ENCODE assay signal across 8 mouse cellular contexts in the genomic region with DNA sequence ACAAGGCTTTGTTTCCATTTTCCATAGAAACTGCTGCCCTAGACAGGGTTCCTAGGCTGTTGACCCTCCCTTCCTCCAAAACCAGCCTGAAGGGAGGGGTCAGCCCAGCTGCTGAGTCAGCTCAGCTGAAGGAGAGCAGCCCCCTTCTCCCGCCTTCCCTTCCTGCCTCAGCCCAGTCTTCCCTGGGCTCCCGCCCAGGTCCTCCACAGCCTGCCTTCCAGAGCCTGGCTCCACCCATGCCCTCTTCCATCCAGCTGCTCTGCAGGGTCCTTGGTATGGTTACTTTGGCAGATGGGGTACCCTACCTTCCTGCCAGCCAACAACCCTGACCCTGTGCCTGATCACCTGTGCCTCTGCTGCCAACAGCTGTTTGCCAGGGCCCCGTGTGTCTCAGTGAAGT. TPM values are rescaled to one million over a fixed set of nuclear protein-coding genes. Genes with fewer than 3 reads are reported as not detected.
DNase-seq lines count a peak whose midpoint lies in the region; ATAC-seq lines count a peak whose summit lies in the region.

No protein-coding gene starts in this region.

- no peak overlapping the region for H3K9ac ChIP-seq in kidney, embryonic 16.5 days (replicated peaks; ENCODE audit: low read length)
- H3K9ac ChIP-seq in embryonic facial prominence, embryonic 15.5 days = no peak overlapping the region
- no peak overlapping the region for H3K9ac ChIP-seq in heart, embryonic 16.5 days (ENCODE audit: low read length)
- no peak overlapping the region for H3K9ac ChIP-seq in liver, embryonic 15.5 days

- 0 out of 2 replicates have a peak, but pooled peaks cover 9% of the 10 kb centered on the region for H3K4me1 ChIP-seq in kidney, embryonic 16.5 days (ENCODE audit: insufficient read depth, low read length)
- H3K4me1 ChIP-seq in embryonic facial prominence, embryonic 15.5 days = peaks cover 35% of the 10 kb centered on the region
- H3K4me1 ChIP-seq in heart, embryonic 16.5 days (ENCODE audit: control insufficient read depth, insufficient read depth, low read length) = 0 out of 2 replicates have a peak, but pooled peaks cover 4% of the 10 kb centered on the region
- H3K4me1 ChIP-seq in liver, embryonic 15.5 days (replicated peaks) = peaks cover 30% of the 10 kb centered on the region

- WGBS in kidney, embryonic 16.5 days = 32% methylated on average over 3 of the region's 3 CpGs
- WGBS in embryonic facial prominence, embryonic 15.5 days = 15% methylated on average over 3 of the region's 3 CpGs
- 32% methylated on average over 3 of the region's 3 CpGs for WGBS in heart, embryonic 16.5 days
- 24% methylated on average over 3 of the region's 3 CpGs for WGBS in liver, embryonic 15.5 days (ENCODE audit: insufficient replicate concordance)

- H3K36me3 ChIP-seq in kidney, embryonic 16.5 days (ENCODE audit: insufficient read depth, low read length) = peaks cover 31% of the 10 kb centered on the region
- peaks cover 35% of the 10 kb centered on the region for H3K36me3 ChIP-seq in embryonic facial prominence, embryonic 15.5 days
- peaks cover 22% of the 10 kb centered on the region for H3K36me3 ChIP-seq in heart, embryonic 16.5 days (ENCODE audit: control insufficient read depth, insufficient read depth)
- H3K36me3 ChIP-seq in liver, embryonic 15.5 days (replicated peaks) = peaks cover 21% of the 10 kb centered on the region

- H3K27me3 ChIP-seq in kidney, embryonic 16.5 days (ENCODE audit: insufficient read depth, low read length) = no peaks in the 10 kb centered on the region
- H3K27me3 ChIP-seq in embryonic facial prominence, embryonic 15.5 days = no peaks in the 10 kb centered on the region
- H3K27me3 ChIP-seq in heart, embryonic 16.5 days (ENCODE audit: control insufficient read depth, insufficient read depth, low read length) = no peaks in the 10 kb centered on the region
- peaks cover 8% of the 10 kb centered on the region; the same call in 1 of the 2 replicates for H3K27me3 ChIP-seq in liver, embryonic 15.5 days

- ATAC-seq in kidney, embryonic 16.5 days (ENCODE audit: low FRiP score, low TSS enrichment) = peak; percentile 79
- peak; percentile 90 for ATAC-seq in embryonic facial prominence, embryonic 15.5 days (ENCODE audit: insufficient number of reproducible peaks, low FRiP score, low TSS enrichment, low read depth)
- peak; percentile 74 for ATAC-seq in heart, embryonic 16.5 days (replicated peaks; ENCODE audit: extremely low read depth, insufficient read depth, low FRiP score)
- peak; percentile 19; the same call in 1 of the 2 replicates for ATAC-seq in liver, embryonic 15.5 days (ENCODE audit: insufficient read depth)
- ATAC-seq in megakaryocyte, adult 5-6 weeks (ENCODE audit: poor library complexity, severe bottlenecking) = no peak

- no peaks in the 10 kb centered on the region for H3K9me3 ChIP-seq in kidney, embryonic 16.5 days (ENCODE audit: low read length)
- H3K9me3 ChIP-seq in embryonic facial prominence, embryonic 15.5 days (replicated peaks) = no peaks in the 10 kb centered on the region
- no peaks in the 10 kb centered on the region for H3K9me3 ChIP-seq in heart, embryonic 16.5 days (replicated peaks; ENCODE audit: control insufficient read depth, low read length)
- no peaks in the 10 kb centered on the region for H3K9me3 ChIP-seq in liver, embryonic 15.5 days (replicated peaks)

- no peak overlapping the region for H3K4me3 ChIP-seq in kidney, embryonic 16.5 days (ENCODE audit: low read length)
- H3K4me3 ChIP-seq in embryonic facial prominence, embryonic 15.5 days (replicated peaks) = no peak overlapping the region
- no peak overlapping the region for H3K4me3 ChIP-seq in heart, embryonic 16.5 days (ENCODE audit: low read length)
- H3K4me3 ChIP-seq in liver, embryonic 15.5 days (replicated peaks) = no peak overlapping the region

- no peak for DNase-seq in kidney, adult 8-10 months
- no peak for DNase-seq in frontal cortex, postnatal 25 days (ENCODE audit: low spot score in 2 of 2)
- no peak for DNase-seq in cerebellum, postnatal 4 days (ENCODE audit: low spot score in 2 of 2)

- H3K4me2 ChIP-seq in kidney, embryonic 16.5 days (replicated peaks; ENCODE audit: low read depth, low read length) = no peak overlapping the region
- H3K4me2 ChIP-seq in embryonic facial prominence, embryonic 15.5 days (replicated peaks) = peak overlapping the region; percentile 33
- no peak overlapping the region for H3K4me2 ChIP-seq in heart, embryonic 16.5 days (ENCODE audit: low read depth, low read length)
- no peak overlapping the region for H3K4me2 ChIP-seq in liver, embryonic 15.5 days

- H3K27ac ChIP-seq in kidney, embryonic 16.5 days (ENCODE audit: low read length) = 0 out of 2 replicates have a peak overlapping the region, but pooled peaks have one; percentile 49
- H3K27ac ChIP-seq in embryonic facial prominence, embryonic 15.5 days (replicated peaks) = peak overlapping the region; percentile 95
- peak overlapping the region; percentile 79 for H3K27ac ChIP-seq in heart, embryonic 16.5 days (ENCODE audit: low read length)
- H3K27ac ChIP-seq in liver, embryonic 15.5 days (replicated peaks) = no peak overlapping the region

RNA-seq across cellular contexts. Expression of a gene that starts 11.8 kb away (rescaled TPM):
- polyA plus RNA-seq in kidney, embryonic 16.5 days (2015; fragmentation: Nextera tagmentation; extraction: Ambion mirVana) = 152 and 156 TPM in 2 replicates
- 253 and 259 TPM in 2 replicates for polyA plus RNA-seq in embryonic facial prominence, embryonic 15.5 days (2015; fragmentation: Nextera tagmentation; extraction: Ambion mirVana)
- 89.5 and 99.5 TPM in 2 replicates for polyA plus RNA-seq in heart, embryonic 16.5 days (2015; fragmentation: Nextera tagmentation; extraction: Ambion mirVana)
- polyA plus RNA-seq in liver, embryonic 15.5 days (2015; fragmentation: Nextera tagmentation; extraction: Ambion mirVana) = 22.6 and 24.7 TPM in 2 replicates
- total RNA-seq in megakaryocyte, adult 5-6 weeks (2015) = 0.66 and 1.1 TPM in 2 replicates
- 0.61 TPM in 1 of 2 replicates, not detected in the other for total RNA-seq in megakaryocyte, adult 5-6 weeks (2017)

RNA-seq across cellular contexts. Expression of a gene that starts 16.5 kb away (rescaled TPM):
- 202 and 227 TPM in 2 replicates for polyA plus RNA-seq in kidney, embryonic 16.5 days (2015; fragmentation: Nextera tagmentation; extraction: Ambion mirVana)
- 228 and 231 TPM in 2 replicates for polyA plus RNA-seq in embryonic facial prominence, embryonic 15.5 days (2015; fragmentation: Nextera tagmentation; extraction: Ambion mirVana)
- polyA plus RNA-seq in heart, embryonic 16.5 days (2015; fragmentation: Nextera tagmentation; extraction: Ambion mirVana) = 191 and 212 TPM in 2 replicates
- polyA plus RNA-seq in liver, embryonic 15.5 days (2015; fragmentation: Nextera tagmentation; extraction: Ambion mirVana) = 128 and 168 TPM in 2 replicates
- 129 and 145 TPM in 2 replicates for total RNA-seq in megakaryocyte, adult 5-6 weeks (2015)
- 71.4 and 81.6 TPM in 2 replicates for total RNA-seq in megakaryocyte, adult 5-6 weeks (2017)

RNA-seq across cellular contexts. Expression of a gene that starts 20.7 kb away (rescaled TPM):
- polyA plus RNA-seq in kidney, embryonic 16.5 days (2015; fragmentation: Nextera tagmentation; extraction: Ambion mirVana) = 58.8 and 65.1 TPM in 2 replicates
- 48.1 and 49.3 TPM in 2 replicates for polyA plus RNA-seq in embryonic facial prominence, embryonic 15.5 days (2015; fragmentation: Nextera tagmentation; extraction: Ambion mirVana)
- polyA plus RNA-seq in heart, embryonic 16.5 days (2015; fragmentation: Nextera tagmentation; extraction: Ambion mirVana) = 45.8 and 52.0 TPM in 2 replicates
- polyA plus RNA-seq in liver, embryonic 15.5 days (2015; fragmentation: Nextera tagmentation; extraction: Ambion mirVana) = 21.2 and 23.0 TPM in 2 replicates
- 29.9 and 31.2 TPM in 2 replicates for total RNA-seq in megakaryocyte, adult 5-6 weeks (2015)
- total RNA-seq in megakaryocyte, adult 5-6 weeks (2017) = 46.9 and 51.7 TPM in 2 replicates

RNA-seq across cellular contexts. Expression of a gene that starts 25.6 kb away (rescaled TPM):
- polyA plus RNA-seq in kidney, embryonic 16.5 days (2015; fragmentation: Nextera tagmentation; extraction: Ambion mirVana) = 15.7 and 15.8 TPM in 2 replicates
- polyA plus RNA-seq in embryonic facial prominence, embryonic 15.5 days (2015; fragmentation: Nextera tagmentation; extraction: Ambion mirVana) = 8.1 and 9.3 TPM in 2 replicates
- 8.6 and 12.3 TPM in 2 replicates for polyA plus RNA-seq in heart, embryonic 16.5 days (2015; fragmentation: Nextera tagmentation; extraction: Ambion mirVana)
- polyA plus RNA-seq in liver, embryonic 15.5 days (2015; fragmentation: Nextera tagmentation; extraction: Ambion mirVana) = 9.9 and 10.5 TPM in 2 replicates
- total RNA-seq in megakaryocyte, adult 5-6 weeks (2015) = 13.1 and 19.3 TPM in 2 replicates
- total RNA-seq in megakaryocyte, adult 5-6 weeks (2017) = 15.9 and 16.7 TPM in 2 replicates

RNA-seq across cellular contexts. Expression of a gene that starts 32.7 kb away (rescaled TPM):
- 6.7 and 7.4 TPM in 2 replicates for polyA plus RNA-seq in kidney, embryonic 16.5 days (2015; fragmentation: Nextera tagmentation; extraction: Ambion mirVana)
- 3.4 and 3.9 TPM in 2 replicates for polyA plus RNA-seq in embryonic facial prominence, embryonic 15.5 days (2015; fragmentation: Nextera tagmentation; extraction: Ambion mirVana)
- 0.59 and 2.2 TPM in 2 replicates for polyA plus RNA-seq in heart, embryonic 16.5 days (2015; fragmentation: Nextera tagmentation; extraction: Ambion mirVana)
- polyA plus RNA-seq in liver, embryonic 15.5 days (2015; fragmentation: Nextera tagmentation; extraction: Ambion mirVana) = 0.20 and 0.23 TPM in 2 replicates
- not detected in 2 replicates for total RNA-seq in megakaryocyte, adult 5-6 weeks (2015)
- total RNA-seq in megakaryocyte, adult 5-6 weeks (2017) = not detected in 2 replicates
